Comparison of ENCODE assay signal across 9 mouse cellular contexts in the genomic region with DNA sequence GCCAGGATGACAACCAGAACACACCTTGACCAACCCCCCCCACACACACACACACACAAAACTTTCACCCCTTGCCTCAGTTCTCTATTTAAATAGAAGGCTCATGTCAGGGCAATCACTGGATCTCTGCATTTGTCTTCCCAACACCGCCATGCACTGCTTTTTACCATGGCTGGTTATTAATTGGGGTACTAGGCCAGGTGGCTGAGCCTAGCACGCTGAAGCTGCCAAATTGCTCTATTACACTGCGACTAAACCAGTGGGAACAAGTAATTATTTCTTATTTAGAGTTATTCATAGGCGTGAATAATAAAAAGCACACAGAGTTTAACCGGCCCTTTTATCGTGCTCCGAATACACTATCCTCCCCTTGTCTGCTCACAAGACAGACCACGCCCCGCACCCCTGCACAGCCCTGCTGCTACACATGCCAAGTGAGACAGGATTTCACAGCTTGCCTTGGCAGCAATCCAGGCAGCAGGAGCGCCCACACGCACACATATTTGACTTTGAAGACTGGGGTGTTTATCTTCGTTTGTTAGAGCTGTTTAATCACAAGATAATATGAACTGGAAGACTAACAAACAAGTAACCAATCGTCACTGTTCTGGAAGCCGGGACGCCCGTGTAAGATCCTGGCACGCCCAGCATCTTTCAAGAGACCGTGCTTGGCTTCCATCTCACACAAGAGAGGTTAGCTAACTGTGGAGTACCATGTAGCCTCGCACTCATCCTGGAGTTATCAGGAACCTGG. TPM values are rescaled to one million over a fixed set of nuclear protein-coding genes. Genes with fewer than 3 reads are reported as not detected.
DNase-seq lines count a peak whose midpoint lies in the region; ATAC-seq and TF ChIP-seq lines count a peak whose summit lies in the region.
"Had no signal": no experiment of that assay in that cellular context is flagged by ENCODE, and none has a peak within 500 bp of the region (broad histone marks: within the 10 kb centered on the region; RNA-seq: fewer than 3 reads in every experiment).

No protein-coding gene starts in this region.

- no peak for TF ChIP-seq EP300 in heart, postnatal 0 days (IDR thresholded peaks at IDR 0.05; ENCODE audit: low read depth)

- no peak overlapping the region for H3K9ac ChIP-seq in liver, embryonic 12.5 days
- no peak overlapping the region for H3K9ac ChIP-seq in forebrain, embryonic 12.5 days
- no peak overlapping the region for H3K9ac ChIP-seq in heart, postnatal 0 days (replicated peaks; ENCODE audit: low read depth, low read length)
- H3K9ac ChIP-seq: liver, embryonic 13.5 days had no signal

- no peak for TF ChIP-seq POLR2A in lung, adult 2 months (IDR thresholded peaks at IDR 0.05; ENCODE audit: borderline replicate concordance, extremely low read depth, low read depth, low read length)

- DNase-seq in liver: peak; percentile 43
- peak; percentile 67 for DNase-seq in heart, postnatal 0 days (ENCODE audit: low spot score)
- DNase-seq in layer of hippocampus, adult 11-12 months (ENCODE audit: low spot score): peak; percentile 80
- peak; percentile 29 for DNase-seq in lung, adult 2 months
- peak; percentile 75 for DNase-seq in retina, postnatal 1 day
- DNase-seq in B cell, adult 2 months: no peak
- DNase-seq: liver, embryonic 13.5 days had no signal

- no peak overlapping the region for H3K27ac ChIP-seq in liver, embryonic 12.5 days
- peak overlapping the region; percentile 51 for H3K27ac ChIP-seq in forebrain, embryonic 12.5 days
- no peak overlapping the region for H3K27ac ChIP-seq in heart, postnatal 0 days (ENCODE audit: low read depth)
- H3K27ac ChIP-seq: liver, embryonic 13.5 days had no signal

- no peaks in the 10 kb centered on the region for H3K4me1 ChIP-seq in liver, embryonic 12.5 days
- peaks cover 19% of the 10 kb centered on the region for H3K4me1 ChIP-seq in forebrain, embryonic 12.5 days
- H3K4me1 ChIP-seq in heart, postnatal 0 days (ENCODE audit: control insufficient read depth, insufficient read depth): peaks cover 4% of the 10 kb centered on the region; the same call in 1 of the 2 replicates
- H3K4me1 ChIP-seq in lung, adult 2 months (ENCODE audit: control insufficient read depth, insufficient read depth, low read length): 0 out of 2 replicates have a peak, but pooled peaks cover 2% of the 10 kb centered on the region
- H3K4me1 ChIP-seq: liver, embryonic 13.5 days had no signal

- no peak overlapping the region for H3K4me2 ChIP-seq in liver, embryonic 12.5 days
- no peak overlapping the region; the same call in 1 of the 2 replicates for H3K4me2 ChIP-seq in forebrain, embryonic 12.5 days
- H3K4me2 ChIP-seq in heart, postnatal 0 days (ENCODE audit: low read depth, low read length): peak overlapping the region; percentile 54
- H3K4me2 ChIP-seq: liver, embryonic 13.5 days had no signal

- WGBS in liver, embryonic 12.5 days (ENCODE audit: insufficient replicate concordance): 77% methylated on average over 19 of the region's 19 CpGs
- 40% methylated on average over 19 of the region's 19 CpGs for WGBS in forebrain, embryonic 12.5 days
- 15% methylated on average over 19 of the region's 19 CpGs for WGBS in heart, postnatal 0 days
- WGBS in lung, adult 2 months: 29% methylated on average over 19 of the region's 19 CpGs

- no peaks in the 10 kb centered on the region for H3K27me3 ChIP-seq in liver, embryonic 12.5 days (replicated peaks)
- no peaks in the 10 kb centered on the region for H3K27me3 ChIP-seq in forebrain, embryonic 12.5 days
- no peaks in the 10 kb centered on the region for H3K27me3 ChIP-seq in heart, postnatal 0 days (ENCODE audit: control insufficient read depth, insufficient read depth, low read length)
- H3K27me3 ChIP-seq: liver, embryonic 13.5 days had no signal

- no peak for ATAC-seq in liver, embryonic 12.5 days
- ATAC-seq in forebrain, embryonic 12.5 days (ENCODE audit: low FRiP score): peak; percentile 93
- peak; percentile 87 for ATAC-seq in heart, postnatal 0 days (ENCODE audit: insufficient read depth, low read depth)

- no peak overlapping the region for H3K4me3 ChIP-seq in liver, embryonic 12.5 days
- no peak overlapping the region for H3K4me3 ChIP-seq in forebrain, embryonic 12.5 days (replicated peaks)
- peak overlapping the region; percentile 16; the same call in 1 of the 2 replicates for H3K4me3 ChIP-seq in heart, postnatal 0 days (ENCODE audit: low read depth, low read length)
- H3K4me3 ChIP-seq in lung, adult 2 months (replicated peaks; ENCODE audit: extremely low read depth, low read depth, low read length): no peak overlapping the region
- H3K4me3 ChIP-seq: liver, embryonic 13.5 days had no signal

- peaks cover 17% of the 10 kb centered on the region for H3K36me3 ChIP-seq in liver, embryonic 12.5 days
- H3K36me3 ChIP-seq in forebrain, embryonic 12.5 days (replicated peaks): peaks cover 9% of the 10 kb centered on the region; the same call in 1 of the 2 replicates
- 0 out of 2 replicates have a peak, but pooled peaks cover 2% of the 10 kb centered on the region for H3K36me3 ChIP-seq in heart, postnatal 0 days (replicated peaks; ENCODE audit: control insufficient read depth, insufficient read depth, low read length)

- no peaks in the 10 kb centered on the region for H3K9me3 ChIP-seq in liver, embryonic 12.5 days (replicated peaks)
- H3K9me3 ChIP-seq in forebrain, embryonic 12.5 days: no peaks in the 10 kb centered on the region
- no peaks in the 10 kb centered on the region for H3K9me3 ChIP-seq in heart, postnatal 0 days (replicated peaks; ENCODE audit: control insufficient read depth, low read length)
- H3K9me3 ChIP-seq: liver, embryonic 13.5 days had no signal

- TF ChIP-seq CTCF in heart, postnatal 0 days (IDR thresholded peaks at IDR 0.05; ENCODE audit: low read depth): no peak
- TF ChIP-seq CTCF in lung, adult 2 months (IDR thresholded peaks at IDR 0.05; ENCODE audit: insufficient read depth, low read length): no peak

RNA-seq across cellular contexts. Expression of gene Gtf2a1, which starts 38.3 kb away (rescaled TPM):
- 28.0 and 29.3 TPM in 2 replicates for polyA plus RNA-seq in liver, embryonic 12.5 days (2016; fragmentation: Nextera tagmentation; extraction: Ambion mirVana)
- 63.6 and 69.4 TPM in 2 replicates for polyA plus RNA-seq in forebrain, embryonic 12.5 days (2016; fragmentation: Nextera tagmentation; extraction: Ambion mirVana)
- 11.2 and 20.0 TPM in 2 replicates for total RNA-seq in heart, postnatal 0 days (2014; rRNA removed; ENCODE audit: low replicate concordance)
- polyA plus RNA-seq in heart, postnatal 0 days (2015; fragmentation: Nextera tagmentation; extraction: Ambion mirVana): 17.8 and 18.6 TPM in 2 replicates
- polyA plus RNA-seq in lung, adult 2 months (2012; rRNA removed): 11.8 and 13.7 TPM in 2 replicates

Comparison
In these comparisons a context has a peak if more than half of its experiments do, and no peak if none do; other contexts are left out.
1. DNase-seq: peak in liver (single experiment), heart, postnatal 0 days (single experiment), layer of hippocampus, adult 11-12 months (single experiment), lung, adult 2 months (single experiment) and retina, postnatal 1 day (single experiment); none in B cell, adult 2 months (0 of 2).